Mouse (Mus musculus) telencephalon, adult 2 months (tissue): ENCODE measurements around the gene Cxcl9.

Experiments used
- DNase-seq: peaks from one replicate; pipeline ENCODE4 v3.0.0-alpha.2; 2011; ENCODE audit warnings: low read depth, low spot score

Cxcl9 gene

DNA sequence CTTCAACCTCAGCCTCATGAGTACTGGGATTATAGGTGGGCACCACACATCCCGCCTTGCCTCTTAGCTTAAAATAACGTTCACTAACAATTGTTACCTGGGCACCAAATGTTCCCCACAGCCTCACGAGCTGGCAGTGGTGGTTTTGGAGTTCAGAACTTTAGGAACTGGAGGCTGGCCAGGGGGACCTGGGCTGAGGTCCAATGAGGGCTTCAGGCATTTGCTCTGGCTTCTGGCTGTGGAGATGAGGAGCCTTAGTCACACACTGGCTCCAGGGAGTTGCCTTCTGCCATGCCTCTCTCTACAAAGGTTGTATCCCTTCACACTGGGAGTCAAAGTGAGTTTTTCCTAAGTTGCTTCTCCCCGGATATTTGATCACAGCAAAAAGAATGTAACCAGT lies 45.3 kb downstream of the Cxcl9 start:
- no peak for DNase-seq

DNA sequence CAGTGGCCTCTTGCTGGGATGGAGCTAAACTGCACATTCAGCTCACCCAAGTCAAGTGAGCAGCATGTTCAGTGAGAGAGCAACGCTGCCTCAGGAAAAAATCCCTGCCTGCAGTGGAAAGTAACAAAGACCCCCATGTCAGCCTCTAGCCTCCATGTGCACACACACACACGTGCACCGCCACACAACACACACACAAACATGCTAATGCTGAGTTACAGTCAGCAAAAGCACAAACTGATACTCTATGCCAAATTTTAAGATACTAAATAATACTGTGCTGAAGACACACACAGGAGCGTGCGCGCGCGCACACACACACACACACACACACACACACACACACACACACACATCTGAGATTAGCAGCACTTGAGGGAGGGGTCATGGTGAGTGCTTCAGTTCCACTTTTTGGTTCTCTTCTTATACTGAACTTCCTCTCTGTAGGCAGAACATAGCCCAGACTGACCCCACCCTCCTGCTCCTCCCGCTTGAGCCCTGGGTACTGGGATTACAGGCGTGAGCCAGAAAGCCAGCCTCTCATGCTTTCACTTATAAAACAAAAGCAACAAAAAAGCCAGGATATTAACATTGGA lies 48.8 kb downstream of the Cxcl9 start:
- peak; percentile 13 for DNase-seq

DNA sequence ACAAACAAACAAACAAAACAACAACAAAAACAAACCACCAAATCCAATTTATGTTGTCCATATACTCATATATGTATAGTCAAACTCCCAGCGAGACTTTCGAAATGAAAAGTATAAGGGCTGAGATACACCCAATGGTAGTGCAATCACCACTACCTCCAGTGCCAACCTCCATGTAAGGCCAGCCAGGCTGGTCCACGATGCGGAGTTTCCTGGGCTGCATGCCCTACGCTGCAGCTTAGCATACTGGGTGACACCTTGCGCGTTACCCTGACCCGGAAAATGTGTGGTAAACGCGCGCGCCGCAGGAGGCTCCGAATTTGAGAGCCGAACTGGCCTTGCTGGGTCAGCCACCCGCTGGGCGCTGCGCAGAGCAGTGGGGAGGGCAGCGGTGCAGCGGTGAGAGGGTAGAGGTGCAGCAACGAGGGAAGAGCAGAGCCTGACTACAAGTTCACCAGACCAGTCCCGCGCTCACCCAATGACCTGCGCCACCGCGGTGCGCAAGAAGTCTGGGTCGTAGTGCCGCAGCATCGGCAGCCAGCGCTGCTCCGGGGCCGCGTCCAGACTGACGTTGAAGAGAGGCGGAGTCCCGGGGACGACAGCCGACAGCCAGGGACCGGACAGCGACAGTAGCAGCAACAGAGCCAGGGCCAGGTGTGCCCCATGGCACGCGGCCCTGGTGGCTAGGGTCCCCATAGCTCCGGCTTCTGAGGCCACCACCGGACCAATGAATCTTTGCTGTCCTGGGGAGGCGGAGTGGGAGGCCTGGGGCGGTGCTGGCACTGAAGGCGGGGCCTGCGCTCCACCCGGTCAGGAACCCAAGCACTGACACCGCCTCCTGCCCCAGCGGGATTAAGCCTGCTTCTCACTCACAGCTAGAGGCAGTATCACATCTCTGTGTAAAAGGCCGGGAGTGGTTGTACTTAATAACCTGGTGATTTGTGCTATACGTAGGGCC lies 50.2 kb downstream of the Cxcl9 start, which contains the start of gene Naaa:
Gene Naaa (minus strand): TSS at position 734 of the 958 bp plus-strand sequence.
- DNase-seq = peak; percentile 54
